Mouse (Mus musculus) neural tube, embryonic 13.5 days (tissue): ENCODE results near the gene Eloa. TPM values are rescaled to one million over a fixed set of nuclear protein-coding genes. Genes with fewer than 3 reads are reported as not detected.
"Not testable (repeated sequence)": the region's sequence is repeated elsewhere in the genome, so short reads cannot be mapped to it uniquely, and the experiment has no call there.

ENCODE experiments used
- ATAC-seq: fragments of 200-750 bp; cut with Nextera tagmentation; 2 replicates; pipeline ENCODE4 v1.8.0; 2017; ENCODE audit warnings: low read depth, mild to moderate bottlenecking, moderate TSS enrichment, moderate library complexity
- H3K27ac ChIP-seq: fragments of 300-500 bp; sonication (generic); replicated peaks from 2 replicates; pipeline ENCODE4 v1.5.1; 2015; ENCODE audit warnings: moderate library complexity, mild to moderate bottlenecking, inconsistent platforms
- H3K27me3 ChIP-seq: fragments of 300-500 bp; sonication (generic); 2 replicates; pipeline ENCODE4 v1.6.1; 2015; ENCODE audit warnings: mild to moderate bottlenecking, inconsistent platforms
- H3K36me3 ChIP-seq: fragments of 300-500 bp; sonication (generic); 2 replicates; pipeline ENCODE4 v1.6.1; 2015; ENCODE audit warnings: mild to moderate bottlenecking, inconsistent platforms
- H3K4me1 ChIP-seq: fragments of 300-500 bp; sonication (generic); replicated peaks from 2 replicates; pipeline ENCODE4 v1.6.1; 2015; ENCODE audit warnings: inconsistent platforms
- H3K4me2 ChIP-seq: fragments of 300-500 bp; sonication (generic); 2 replicates; pipeline ENCODE4 v1.6.1; 2015; ENCODE audit warnings: inconsistent platforms, mild to moderate bottlenecking, moderate library complexity
- H3K4me3 ChIP-seq: fragments of 300-500 bp; sonication (generic); 2 replicates; pipeline ENCODE4 v1.5.1; 2015; ENCODE audit warnings: mild to moderate bottlenecking, inconsistent platforms
- H3K9ac ChIP-seq: fragments of 300-500 bp; sonication (generic); 2 replicates; pipeline ENCODE4 v1.6.1; 2015; ENCODE audit warnings: moderate library complexity, mild to moderate bottlenecking, inconsistent platforms
- H3K9me3 ChIP-seq: fragments of 300-500 bp; sonication (generic); 2 replicates; pipeline ENCODE4 v1.6.1; 2016; ENCODE audit warnings: inconsistent platforms
- WGBS: fragments of 180-500 bp; shearing (Covaris S2); methylation state at CpG from one replicate; pipeline ENCODE4 v1.1.7; 2015; 5-methylcytosine and 5-hydroxymethylcytosine counted together
- polyA plus RNA-seq: library from polyadenylated mRNA; unstranded; fragments of >200 nt; fragmentation: Nextera tagmentation; extraction: Ambion mirVana; gene quantifications from 2 replicates; pipeline ENCODE4 v1.2.1, GENCODE M21; 2015

Gene Eloa
- polyA plus RNA-seq, 1 experiment from 2014 or later, result 26.4 TPM

- peak overlapping the region; percentile 93 for H3K4me3 ChIP-seq
- H3K36me3 ChIP-seq, result peaks cover 25% of the 10 kb centered on the region
- ATAC-seq, result 0 out of 2 replicates have a peak, but pooled peaks have one; percentile 20
- peaks cover 29% of the 10 kb centered on the region for H3K4me1 ChIP-seq
- peak overlapping the region; percentile 98 for H3K9ac ChIP-seq
- H3K9me3 ChIP-seq, result no peaks in the 10 kb centered on the region
- peak overlapping the region; percentile 90 for H3K27ac ChIP-seq
- H3K4me2 ChIP-seq, result peak overlapping the region; percentile 96
- H3K27me3 ChIP-seq, result no peaks in the 10 kb centered on the region
- 66% methylated on average over 9 of the region's 9 CpGs for WGBS
These were observed 33.8 kb downstream of the Eloa start for GRCm38 (mm10) chr4:135987714-135988113.

GRCm38 (mm10) chr4:135986943-135987710, 34.4 kb downstream of the Eloa start, which contains the start of gene Pithd1:
Gene Pithd1, minus strand, starts transcription at chr4:135987264.
- H3K27me3 ChIP-seq, result no peaks in the 10 kb centered on the region
- peak; percentile 96 for ATAC-seq
- no peaks in the 10 kb centered on the region for H3K9me3 ChIP-seq
- peaks cover 29% of the 10 kb centered on the region for H3K4me1 ChIP-seq
- under 1% methylated on average over 61 of the region's 81 CpGs for WGBS
- H3K9ac ChIP-seq, result peak within 1 kb of the TSS; percentile 98
- H3K4me2 ChIP-seq, result peak within 1 kb of the TSS; percentile 96
- peaks cover 31% of the 10 kb centered on the region for H3K36me3 ChIP-seq
- peak within 1 kb of the TSS; percentile 90 for H3K27ac ChIP-seq
- peak within 1 kb of the TSS; percentile 93 for H3K4me3 ChIP-seq

- peak; percentile 7; the same call in 1 of the 2 replicates for ATAC-seq
- H3K9ac ChIP-seq, result peak overlapping the region; percentile 98
- H3K27me3 ChIP-seq, result no peaks in the 10 kb centered on the region
- peak overlapping the region; percentile 93 for H3K4me3 ChIP-seq
- H3K27ac ChIP-seq, result peak overlapping the region; percentile 90
- H3K9me3 ChIP-seq, result no peaks in the 10 kb centered on the region
- H3K36me3 ChIP-seq, result peaks cover 34% of the 10 kb centered on the region
- peak overlapping the region; percentile 96 for H3K4me2 ChIP-seq
- H3K4me1 ChIP-seq, result peaks cover 29% of the 10 kb centered on the region
- WGBS, result 6% methylated on average over 23 of the region's 23 CpGs
These were observed 35.1 kb downstream of the Eloa start for GRCm38 (mm10) chr4:135986301-135986942.

GRCm38 (mm10) chr4:135985769-135986168, 35.8 kb downstream of the Eloa start:
- whole genome bisulfite sequencing, result 93% methylated on average over 7 of the region's 7 CpGs
- Histone ChIP-seq H3K4me3 (peak overlapping the region; percentile 93), H3K27ac (no peak overlapping the region), H3K9ac (peak overlapping the region; percentile 98), H3K4me2 (peak overlapping the region; percentile 96), H3K27me3 (no peaks in the 10 kb centered on the region), H3K9me3 (no peaks in the 10 kb centered on the region), H3K4me1 (peaks cover 29% of the 10 kb centered on the region), H3K36me3 (peaks cover 37% of the 10 kb centered on the region)
- no peak for ATAC-seq

GRCm38 (mm10) chr4:135985193-135985592, 36.4 kb downstream of the Eloa start:
- ATAC-seq, result no peak
- Histone ChIP-seq H3K36me3 (peaks cover 39% of the 10 kb centered on the region), H3K4me2 (peak overlapping the region; percentile 96; the same call in 1 of the 2 replicates), H3K4me3 (no peak overlapping the region), H3K27ac (no peak overlapping the region), H3K4me1 (peaks cover 29% of the 10 kb centered on the region), H3K9ac (no peak overlapping the region), H3K9me3 (no peaks in the 10 kb centered on the region), H3K27me3 (no peaks in the 10 kb centered on the region)
- WGBS, result 93% methylated on average over 5 of the region's 5 CpGs

- no peak overlapping the region for H3K27ac ChIP-seq
- H3K4me3 ChIP-seq, result no peak overlapping the region
- no peak for ATAC-seq
- H3K36me3 ChIP-seq, result peaks cover 39% of the 10 kb centered on the region
- no peak overlapping the region for H3K4me2 ChIP-seq
- no peaks in the 10 kb centered on the region for H3K27me3 ChIP-seq
- no peak overlapping the region for H3K9ac ChIP-seq
- no peaks in the 10 kb centered on the region for H3K9me3 ChIP-seq
- H3K4me1 ChIP-seq, result peaks cover 29% of the 10 kb centered on the region
- WGBS, result 91% methylated on average over 5 of the region's 5 CpGs
These were observed 37.0 kb downstream of the Eloa start for GRCm38 (mm10) chr4:135984556-135984955.

GRCm38 (mm10) chr4:135981524-135982063, 40.0 kb downstream of the Eloa start:
- no peak for ATAC-seq
- H3K27me3 ChIP-seq, result no peaks in the 10 kb centered on the region
- H3K36me3 ChIP-seq, result peaks cover 63% of the 10 kb centered on the region
- H3K27ac ChIP-seq, result no peak overlapping the region
- H3K9me3 ChIP-seq, result no peaks in the 10 kb centered on the region
- H3K4me1 ChIP-seq, result peaks cover 22% of the 10 kb centered on the region
- H3K4me3 ChIP-seq, result no peak overlapping the region
- no peak overlapping the region for H3K4me2 ChIP-seq
- no peak overlapping the region for H3K9ac ChIP-seq
- WGBS, result 79% methylated on average over 7 of the region's 7 CpGs

- H3K27me3 ChIP-seq, H3K9me3 ChIP-seq, H3K4me3 ChIP-seq, H3K27ac ChIP-seq, ATAC-seq, H3K4me1 ChIP-seq, H3K4me2 ChIP-seq, H3K9ac ChIP-seq: not testable (repeated sequence)
- 92% methylated on average over 5 of the region's 5 CpGs for WGBS
- H3K36me3 ChIP-seq, result peaks cover 75% of the 10 kb centered on the region
These were observed 41.3 kb downstream of the Eloa start for GRCm38 (mm10) chr4:135980223-135980622.

- WGBS, result 92% methylated on average over 12 of the region's 12 CpGs
- Histone ChIP-seq H3K27ac (no peak overlapping the region), H3K9ac (no peak overlapping the region), H3K27me3 (no peaks in the 10 kb centered on the region), H3K4me1 (peaks cover 16% of the 10 kb centered on the region), H3K4me2 (no peak overlapping the region), H3K9me3 (no peaks in the 10 kb centered on the region), H3K36me3 (peaks cover 56% of the 10 kb centered on the region), H3K4me3 (no peak overlapping the region)
- ATAC-seq, result no peak
These were observed 45.4 kb downstream of the Eloa start for GRCm38 (mm10) chr4:135976146-135976545.

- 73% methylated on average over 13 of the region's 13 CpGs for WGBS
- Histone ChIP-seq H3K9ac (peak overlapping the region; percentile 93), H3K36me3 (peaks cover 63% of the 10 kb centered on the region), H3K9me3 (no peaks in the 10 kb centered on the region), H3K4me3 (peak overlapping the region; percentile 100), H3K27me3 (no peaks in the 10 kb centered on the region), H3K27ac (no peak overlapping the region), H3K4me2 (peak overlapping the region; percentile 99), H3K4me1 (peaks cover 32% of the 10 kb centered on the region)
- no peak for ATAC-seq
These were observed 48.4 kb downstream of the Eloa start for GRCm38 (mm10) chr4:135972911-135973811.

- H3K36me3 ChIP-seq, result peaks cover 66% of the 10 kb centered on the region
- H3K4me3 ChIP-seq, result peak within 1 kb of the TSS; percentile 100
- peaks cover 32% of the 10 kb centered on the region for H3K4me1 ChIP-seq
- 1% methylated on average over 19 of the region's 19 CpGs for WGBS
- peak within 1 kb of the TSS; percentile 93 for H3K9ac ChIP-seq
- H3K27ac ChIP-seq, result peak within 1 kb of the TSS; percentile 76
- peak; percentile 86 for ATAC-seq
- H3K27me3 ChIP-seq, result no peaks in the 10 kb centered on the region
- no peaks in the 10 kb centered on the region for H3K9me3 ChIP-seq
- H3K4me2 ChIP-seq, result peak within 1 kb of the TSS; percentile 99
These were observed 49.0 kb downstream of the Eloa start, which contains the start of gene Lypla2 for GRCm38 (mm10) chr4:135972556-135972906. Gene Lypla2, minus strand, starts transcription at chr4:135972626.
